Mouse (Mus musculus) forebrain, postnatal 0 days (tissue): ENCODE results near the gene Banf2. TPM values are rescaled to one million over a fixed set of nuclear protein-coding genes. Genes with fewer than 3 reads are reported as not detected.

Source experiments
- ATAC-seq: fragments of 200-750 bp; cut with Nextera tagmentation; 2 replicates; pipeline ENCODE4 v1.8.0; 2017; ENCODE audit warnings: mild to moderate bottlenecking, moderate library complexity
- DNase-seq: peaks from one replicate; pipeline ENCODE4 v3.0.0-alpha.2; 2015
- H3K27ac ChIP-seq: fragments of 300-500 bp; sonication (generic); 2 replicates; pipeline ENCODE4 v1.5.1; 2014; ENCODE audit warnings: low read depth, mild to moderate bottlenecking, antibody characterized with exemption, low read length, moderate library complexity, mixed read lengths
- H3K27me3 ChIP-seq: fragments of 300-500 bp; sonication (generic); 2 replicates; pipeline ENCODE4 v1.6.1; 2014; ENCODE audit warnings: mild to moderate bottlenecking, low read length, mixed read lengths; ENCODE audit not compliant: insufficient read depth
- H3K36me3 ChIP-seq: fragments of 300-500 bp; sonication (generic); 2 replicates; pipeline ENCODE4 v1.6.1; 2014; ENCODE audit warnings: mild to moderate bottlenecking, moderate library complexity; ENCODE audit not compliant: insufficient read depth
- H3K4me1 ChIP-seq: fragments of 300-500 bp; sonication (generic); 2 replicates; pipeline ENCODE4 v1.6.1; 2014; ENCODE audit warnings: antibody characterized with exemption; ENCODE audit not compliant: insufficient read depth
- H3K4me2 ChIP-seq: fragments of 300-500 bp; sonication (generic); 2 replicates; pipeline ENCODE4 v1.6.1; 2014; ENCODE audit warnings: low read depth, mild to moderate bottlenecking, moderate library complexity
- H3K4me3 ChIP-seq: fragments of 300-500 bp; sonication (generic); 2 replicates; pipeline ENCODE4 v1.5.1; 2014; ENCODE audit warnings: low read depth, low read length, mixed read lengths
- H3K9ac ChIP-seq: fragments of 300-500 bp; sonication (generic); 2 replicates; pipeline ENCODE4 v1.6.1; 2014; ENCODE audit warnings: mild to moderate bottlenecking
- H3K9me3 ChIP-seq: fragments of 300-500 bp; sonication (generic); 2 replicates; pipeline ENCODE4 v1.6.1; 2016; ENCODE audit warnings: low read length
- CTCF ChIP-seq: sonication (generic); IDR thresholded peaks from 2 replicates; pipeline ENCODE4 v1.5.1; 2016; ENCODE audit warnings: antibody characterized with exemption, control low read depth, low read depth
- WGBS: fragments of 180-500 bp; shearing (Covaris S2); extraction: QIAGEN DNeasy Blood & Tissue Kit; methylation state at CpG from one replicate; pipeline ENCODE4 v1.1.7; 2014; 5-methylcytosine and 5-hydroxymethylcytosine counted together
- polyA plus RNA-seq: library from polyadenylated mRNA; unstranded; fragments of >200 nt; fragmentation: Nextera tagmentation; extraction: Ambion mirVana; gene quantifications from 2 replicates; pipeline ENCODE4 v1.2.1, GENCODE M21; 2015
- total RNA-seq: library from RNA; depleted of rRNA; stranded (reverse); fragments of >200 nt; gene quantifications from 2 replicates; pipeline ENCODE4 v1.2.3, GENCODE M21; 2014

Gene Banf2
- total and polyA plus RNA-seq, 2 experiments from 2014 or later: not detected

DNA sequence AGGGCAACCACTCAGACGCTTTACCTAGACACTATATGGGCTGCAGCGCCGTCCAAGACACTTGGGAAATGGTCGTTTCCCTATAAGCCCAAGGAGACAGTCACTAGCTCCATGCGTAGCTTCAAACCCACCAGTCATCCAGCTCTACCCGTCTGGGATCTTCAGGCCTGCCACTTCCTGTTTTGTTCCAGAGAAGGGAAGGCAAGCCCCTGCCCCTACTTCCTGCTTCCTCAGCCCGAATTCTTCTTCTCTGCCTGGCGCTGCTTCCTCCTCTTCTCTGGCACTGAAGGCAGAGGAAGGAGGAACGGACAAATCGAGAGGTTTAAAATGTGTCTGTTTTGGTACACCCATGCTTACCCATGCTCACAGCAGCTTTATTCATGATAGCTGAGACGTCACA, 14.1 kb downstream of the Banf2 start:
- no peak overlapping the region for H3K4me3 ChIP-seq
- H3K4me2 ChIP-seq: no peak overlapping the region
- ATAC-seq (no peak), DNase-seq (no peak)
- H3K27ac ChIP-seq: no peak overlapping the region
- no peaks in the 10 kb centered on the region for H3K4me1 ChIP-seq
- no peak for TF ChIP-seq CTCF
- 84% methylated on average over 11 of the region's 11 CpGs for WGBS
- no peak overlapping the region for H3K9ac ChIP-seq
- H3K9me3 ChIP-seq: peaks cover 7% of the 10 kb centered on the region; the same call in 1 of the 2 replicates
- no peaks in the 10 kb centered on the region for H3K27me3 ChIP-seq
- H3K36me3 ChIP-seq: no peaks in the 10 kb centered on the region

DNA sequence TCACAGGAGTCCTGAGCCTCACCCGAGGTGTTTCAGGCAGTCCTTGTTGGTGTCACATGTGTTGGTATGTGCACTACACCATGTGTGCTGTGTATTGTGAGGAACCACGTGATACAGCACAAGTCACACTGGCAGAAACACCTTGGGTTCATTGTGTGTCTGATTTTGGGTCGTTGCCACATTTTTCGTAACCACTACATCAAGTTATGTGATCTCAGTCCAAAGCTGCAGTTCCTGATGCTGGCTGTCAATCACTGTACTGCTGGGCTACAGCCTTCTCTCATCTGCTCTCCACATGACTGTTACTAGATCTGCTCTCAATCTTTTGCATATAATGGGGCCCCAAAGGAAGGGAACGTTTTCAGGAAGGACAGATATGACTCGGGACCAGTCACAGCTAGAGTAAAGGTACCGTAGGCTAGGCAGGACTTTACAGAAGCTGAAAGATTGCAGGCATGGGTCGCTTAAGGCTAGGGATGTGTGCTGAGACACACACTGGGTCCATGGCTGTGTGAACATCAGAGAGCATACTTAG, 17.4 kb downstream of the Banf2 start:
- ATAC-seq: no peak
- 0 out of 2 replicates have a peak, but pooled peaks cover 4% of the 10 kb centered on the region for H3K4me1 ChIP-seq
- TF ChIP-seq CTCF: no peak

DNA sequence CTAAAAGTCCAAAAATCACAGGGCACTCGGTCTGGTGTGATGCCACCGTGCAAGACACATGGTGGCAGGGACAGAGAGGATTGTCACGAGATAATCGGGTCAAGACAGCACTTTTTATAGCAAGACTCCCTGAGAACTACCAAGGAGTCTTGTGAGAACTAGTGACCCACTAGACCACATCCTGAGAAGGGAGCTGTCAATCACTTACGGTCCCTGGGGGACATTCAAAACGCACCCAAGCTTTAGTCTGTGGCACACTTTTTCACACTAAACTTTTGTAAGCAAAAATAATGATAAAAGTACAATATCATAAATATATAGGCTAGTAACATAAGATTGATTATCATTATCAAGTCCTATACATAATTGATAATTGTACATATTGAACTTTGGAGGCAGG, 18.0 kb downstream of the Banf2 start:
- no peak for TF ChIP-seq CTCF
- no peaks in the 10 kb centered on the region for H3K9me3 ChIP-seq
- H3K9ac ChIP-seq: no peak overlapping the region
- 91% methylated on average over 6 of the region's 6 CpGs for WGBS
- no peak overlapping the region for H3K4me2 ChIP-seq
- ATAC-seq (no peak), DNase-seq (no peak)
- no peak overlapping the region for H3K4me3 ChIP-seq
- 0 out of 2 replicates have a peak, but pooled peaks cover 4% of the 10 kb centered on the region for H3K4me1 ChIP-seq
- no peak overlapping the region for H3K27ac ChIP-seq
- no peaks in the 10 kb centered on the region for H3K36me3 ChIP-seq
- no peaks in the 10 kb centered on the region for H3K27me3 ChIP-seq

More for the DNA sequence above, 17.4 kb downstream of the Banf2 start:
- Histone ChIP-seq H3K9me3 (no peaks in the 10 kb centered on the region), H3K27ac (no peak overlapping the region), H3K9ac (no peak overlapping the region), H3K4me3 (no peak overlapping the region), H3K27me3 (no peaks in the 10 kb centered on the region), H3K4me2 (no peak overlapping the region), H3K36me3 (no peaks in the 10 kb centered on the region)
- DNase-seq: no peak
- 79% methylated on average over 8 of the region's 8 CpGs for WGBS

DNA sequence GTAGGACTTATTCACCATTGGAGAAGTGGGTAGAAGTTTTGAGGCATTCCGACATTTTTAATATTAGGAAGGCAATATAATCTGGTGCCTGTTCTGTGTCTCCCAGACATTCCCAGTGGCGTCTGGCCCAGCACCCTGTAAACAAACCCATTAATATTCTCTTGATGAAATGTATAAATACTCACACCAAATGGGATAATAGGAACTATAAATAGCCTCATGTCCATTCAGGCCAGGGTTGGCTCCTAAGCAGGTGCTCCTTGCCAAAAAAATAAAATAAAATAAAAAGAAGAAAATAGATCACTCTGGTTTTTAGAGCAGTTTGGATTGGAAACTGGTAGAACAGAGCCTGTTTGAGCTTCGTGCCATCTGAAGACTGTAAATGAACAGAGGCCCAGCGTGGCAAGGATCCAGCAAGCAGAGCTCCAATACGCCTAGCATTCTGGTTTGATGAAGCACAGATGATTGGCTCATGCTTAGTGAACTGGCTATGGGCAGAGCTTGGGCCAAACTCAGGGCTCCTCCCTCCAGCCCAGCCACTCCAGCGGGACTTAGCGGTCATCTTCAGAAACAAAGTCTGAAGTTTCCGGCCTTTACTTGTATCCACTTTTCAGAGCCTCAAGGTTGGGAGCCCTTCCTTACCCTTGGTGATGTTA, 19.7 kb downstream of the Banf2 start:
- Histone ChIP-seq H3K4me3 (no peak overlapping the region), H3K27me3 (no peaks in the 10 kb centered on the region), H3K27ac (no peak overlapping the region), H3K9ac (no peak overlapping the region), H3K4me2 (no peak overlapping the region), H3K9me3 (no peaks in the 10 kb centered on the region), H3K4me1 (0 out of 2 replicates have a peak, but pooled peaks cover 4% of the 10 kb centered on the region), H3K36me3 (no peaks in the 10 kb centered on the region)
- WGBS: 55% methylated on average over 8 of the region's 8 CpGs
- TF ChIP-seq CTCF: no peak
- DNase-seq (peak; percentile 81), ATAC-seq (peak; percentile 88)

DNA sequence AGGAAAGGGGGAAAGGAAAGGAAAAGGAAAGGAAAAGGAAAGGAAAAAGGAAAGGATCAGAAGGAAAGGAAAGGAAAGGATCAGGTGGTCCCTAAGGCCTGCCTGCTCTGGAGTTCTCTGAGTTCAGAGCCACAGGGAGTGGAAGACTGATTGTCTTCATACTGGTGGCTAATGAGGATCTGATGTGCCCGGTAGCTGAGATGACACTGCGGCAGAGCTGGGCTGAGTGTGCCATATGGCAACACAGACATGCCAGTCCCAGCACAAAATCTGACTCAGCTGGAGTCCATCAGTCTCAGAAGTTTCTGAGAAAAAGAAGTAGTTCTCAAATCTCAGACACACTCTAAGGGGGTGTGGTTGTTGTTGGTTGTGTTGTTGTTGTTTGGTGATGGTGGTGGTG, 24.9 kb downstream of the Banf2 start:
- DNase-seq (no peak), ATAC-seq (no peak)
- Histone ChIP-seq H3K9me3 (no peaks in the 10 kb centered on the region), H3K4me1 (no peaks in the 10 kb centered on the region), H3K4me3 (no peak overlapping the region), H3K36me3 (no peaks in the 10 kb centered on the region), H3K4me2 (no peak overlapping the region), H3K27ac (no peak overlapping the region), H3K9ac (no peak overlapping the region), H3K27me3 (no peaks in the 10 kb centered on the region)
- TF ChIP-seq CTCF: no peak
- WGBS: 50% methylated on average over 2 of the region's 2 CpGs

DNA sequence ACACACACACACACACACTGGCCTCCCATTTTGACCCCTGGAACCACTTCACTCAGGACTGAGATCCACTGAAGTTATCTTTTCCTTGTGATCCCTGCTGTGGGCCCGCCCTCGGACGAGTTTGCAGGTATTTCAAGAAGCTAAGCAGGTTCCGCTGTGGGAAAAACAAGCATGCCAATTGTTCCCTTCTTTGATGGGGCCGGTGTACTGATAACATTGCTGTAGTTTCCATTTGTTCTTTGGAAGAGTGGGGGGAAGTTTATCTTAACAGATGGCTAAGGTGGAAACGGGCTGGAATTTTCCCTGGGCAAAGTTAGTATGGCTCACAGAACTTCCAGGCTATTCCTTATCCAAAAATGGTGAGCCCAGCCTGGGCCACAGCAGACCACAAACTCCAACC, 28.8 kb downstream of the Banf2 start:
- H3K9ac ChIP-seq: no peak overlapping the region
- WGBS: 84% methylated on average over 6 of the region's 6 CpGs
- no peaks in the 10 kb centered on the region for H3K36me3 ChIP-seq
- ATAC-seq (no peak), DNase-seq (no peak)
- no peak for TF ChIP-seq CTCF
- no peaks in the 10 kb centered on the region for H3K4me1 ChIP-seq
- H3K4me2 ChIP-seq: no peak overlapping the region
- H3K4me3 ChIP-seq: no peak overlapping the region
- H3K9me3 ChIP-seq: no peaks in the 10 kb centered on the region
- no peak overlapping the region for H3K27ac ChIP-seq
- H3K27me3 ChIP-seq: no peaks in the 10 kb centered on the region

DNA sequence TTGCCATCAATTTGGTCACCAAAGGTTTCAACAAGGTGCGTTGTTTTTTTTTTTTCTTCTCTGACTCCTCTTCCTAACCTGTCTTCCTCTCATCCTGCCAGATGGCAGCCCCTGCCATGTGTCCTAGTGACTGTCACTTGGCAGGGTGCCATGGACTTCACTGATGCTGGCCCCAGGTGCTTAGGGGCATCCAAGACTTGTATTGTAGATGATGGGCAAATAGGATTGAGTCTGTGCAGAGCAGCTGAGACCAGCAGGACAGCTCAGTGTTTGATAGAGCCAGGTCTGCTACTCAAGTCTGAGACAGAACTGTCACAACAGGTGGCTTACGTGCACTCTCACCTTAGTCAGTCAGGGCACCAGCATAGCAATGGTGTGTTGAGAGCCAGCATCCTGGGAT, 32.6 kb downstream of the Banf2 start:
- WGBS: 98% methylated on average over 2 of the region's 2 CpGs
- ATAC-seq: no peak

More for the DNA sequence above, 32.6 kb downstream of the Banf2 start:
- Histone ChIP-seq H3K27ac (no peak overlapping the region), H3K4me1 (no peaks in the 10 kb centered on the region), H3K9me3 (no peaks in the 10 kb centered on the region), H3K9ac (no peak overlapping the region), H3K4me2 (no peak overlapping the region), H3K4me3 (no peak overlapping the region), H3K27me3 (no peaks in the 10 kb centered on the region), H3K36me3 (no peaks in the 10 kb centered on the region)
- DNase-seq: no peak
- TF ChIP-seq CTCF: no peak
